Mouse (Mus musculus) MEL (cell line): ENCODE measurements around the gene Vdr. TPM values are rescaled to one million over a fixed set of nuclear protein-coding genes. Genes with fewer than 3 reads are reported as not detected.

Experiments used
- DNase-seq: peaks from one replicate; pipeline ENCODE4 v3.0.0; 2011; ENCODE audit warnings: low read depth, low spot score
- H3K27ac ChIP-seq: 2 replicates; pipeline ENCODE4 v1.5.1; 2012; ENCODE audit warnings: low read depth, mild to moderate bottlenecking, control low read depth, low read length, moderate library complexity; ENCODE audit not compliant: control insufficient read depth
- H3K27me3 ChIP-seq, 2 experiments: fragments of 150-350 bp in 1 of 2; sonication (generic) in 1 of 2; 2 replicates each; pipeline ENCODE4 v1.6.1; 2012; ENCODE audit warnings: low read length in 2 of 2, mild to moderate bottlenecking in 2 of 2, improper control_type of control experiment in 1 of 2, moderate library complexity in 1 of 2; ENCODE audit not compliant: insufficient read depth in 2 of 2, control insufficient read depth in 1 of 2
- H3K36me3 ChIP-seq, 2 experiments: 2 replicates each; pipeline ENCODE4 v1.6.1; 2012 to 2014; ENCODE audit warnings: low read length in 2 of 2, improper control_type of control experiment in 1 of 2, inconsistent platforms in 1 of 2, mild to moderate bottlenecking in 1 of 2; ENCODE audit not compliant: insufficient read depth in 2 of 2, control insufficient read depth in 1 of 2
- H3K4me1 ChIP-seq, 2 experiments: fragments of 150-350 bp in 1 of 2; sonication (generic) in 1 of 2; 2 replicates each; pipeline ENCODE4 v1.6.1; 2012; ENCODE audit warnings: low read length in 2 of 2, improper control_type of control experiment in 1 of 2, mild to moderate bottlenecking in 1 of 2; ENCODE audit not compliant: insufficient read depth in 2 of 2, control insufficient read depth in 1 of 2
- H3K4me3 ChIP-seq, 2 experiments: fragments of 150-350 bp in 1 of 2; sonication (generic) in 1 of 2; 2 replicates each; pipeline ENCODE4 v1.5.1; 2012; ENCODE audit warnings: low read depth in 2 of 2, low read length in 2 of 2, mild to moderate bottlenecking in 2 of 2, moderate library complexity in 2 of 2, control low read depth in 1 of 2, improper control_type of control experiment in 1 of 2; ENCODE audit not compliant: control insufficient read depth in 1 of 2, insufficient read depth in 1 of 2
- H3K79me2 ChIP-seq: 2 replicates; pipeline ENCODE4 v1.6.1; 2012; ENCODE audit warnings: mild to moderate bottlenecking, low read length, moderate library complexity; ENCODE audit not compliant: control insufficient read depth, poor library complexity, insufficient read depth
- H3K9ac ChIP-seq: 2 replicates; pipeline ENCODE4 v1.6.1; 2012; ENCODE audit warnings: low read depth, mild to moderate bottlenecking, control low read depth, low read length, moderate library complexity; ENCODE audit not compliant: control insufficient read depth, poor library complexity, severe bottlenecking
- H3K9me3 ChIP-seq: fragments of 150-350 bp; sonication (generic); replicated peaks from 2 replicates; pipeline ENCODE4 v1.6.1; 2012; ENCODE audit warnings: mild to moderate bottlenecking, low read length, improper control_type of control experiment, moderate library complexity; ENCODE audit not compliant: insufficient read depth
- GATA1 ChIP-seq: IDR thresholded peaks from 2 replicates; pipeline ENCODE4 v1.6.1; 2011; ENCODE audit warnings: low read depth, low read length, improper control_type of control experiment
- JUND ChIP-seq: IDR thresholded peaks from 2 replicates; pipeline ENCODE4 v1.6.1; 2011; ENCODE audit warnings: low read depth, mild to moderate bottlenecking, improper control_type of control experiment, low read length
- MXI1 ChIP-seq: IDR thresholded peaks from 2 replicates; pipeline ENCODE4 v1.6.1; 2011; ENCODE audit warnings: mild to moderate bottlenecking, low read depth, low read length, improper control_type of control experiment
- NELFE ChIP-seq: IDR thresholded peaks from 2 replicates; pipeline ENCODE4 v1.6.1; 2011; ENCODE audit warnings: low read depth, low read length, improper control_type of control experiment
- NRF1 ChIP-seq: IDR thresholded peaks from 2 replicates; pipeline ENCODE4 v1.6.1; 2014; ENCODE audit warnings: low read depth, mild to moderate bottlenecking, inconsistent platforms, low read length, improper control_type of control experiment, moderate library complexity; ENCODE audit not compliant: poor library complexity, insufficient read depth, severe bottlenecking
- POLR2AphosphoS5 ChIP-seq: IDR thresholded peaks from 2 replicates; pipeline ENCODE4 v1.6.1; 2012; ENCODE audit warnings: low read depth, borderline replicate concordance, mild to moderate bottlenecking, inconsistent platforms, low read length, moderate library complexity, mixed read lengths
- SMC3 ChIP-seq: IDR thresholded peaks from 2 replicates; pipeline ENCODE4 v1.6.1; 2011; ENCODE audit warnings: low read depth, low read length, improper control_type of control experiment
- TCF12 ChIP-seq: IDR thresholded peaks from 2 replicates; pipeline ENCODE4 v1.6.1; 2014; ENCODE audit warnings: low read depth, mild to moderate bottlenecking, inconsistent platforms, low read length, improper control_type of control experiment, moderate library complexity
- UBTF ChIP-seq: IDR thresholded peaks from 2 replicates; pipeline ENCODE4 v1.6.1; 2012; ENCODE audit warnings: low read depth, mild to moderate bottlenecking, inconsistent platforms, low read length, improper control_type of control experiment, moderate library complexity, borderline replicate concordance; ENCODE audit not compliant: insufficient read depth
- USF1 ChIP-seq: IDR thresholded peaks from 2 replicates; pipeline ENCODE4 v1.6.1; 2014; ENCODE audit warnings: low read depth, mild to moderate bottlenecking, inconsistent platforms, low read length, improper control_type of control experiment, moderate library complexity
- USF2 ChIP-seq, 2 experiments: IDR thresholded peaks; 2 replicates each; pipeline ENCODE4 v1.6.1; 2011 to 2012; ENCODE audit warnings: improper control_type of control experiment in 2 of 2, low read length in 2 of 2, borderline replicate concordance in 1 of 2, inconsistent platforms in 1 of 2, low read depth in 1 of 2, mild to moderate bottlenecking in 1 of 2; ENCODE audit not compliant: insufficient read depth in 1 of 2
- ZMIZ1 ChIP-seq: IDR thresholded peaks from 2 replicates; pipeline ENCODE4 v1.6.1; 2012; ENCODE audit warnings: low read depth, mild to moderate bottlenecking, inconsistent platforms, low read length, improper control_type of control experiment, moderate library complexity
- ZNF384 ChIP-seq: IDR thresholded peaks from 2 replicates; pipeline ENCODE4 v1.6.1; 2012; ENCODE audit warnings: low read depth, mild to moderate bottlenecking, inconsistent platforms, low read length, improper control_type of control experiment
- polyA plus RNA-seq, 2 experiments: library from polyadenylated mRNA; stranded (reverse) in 1 of 2; unstranded in 1 of 2; fragments of >175 nt in 1 of 2; fragments of >200 nt in 1 of 2; gene quantifications; 2 replicates each; pipeline versions ENCODE4 v1.2.1 to v1.2.4; 2012; ENCODE audit warnings: low replicate concordance in 2 of 2, low read depth in 1 of 2; ENCODE audit not compliant: insufficient read length in 2 of 2, insufficient read depth in 1 of 2, missing spikeins in 1 of 2
- total RNA-seq: library from RNA; depleted of rRNA; stranded (reverse); fragments of 300-350 nt; gene quantifications from 2 replicates; pipeline ENCODE4 v1.2.3, GENCODE M21; 2012

Gene Vdr
- total and polyA plus RNA-seq, 3 experiments, result 0.54 to 1.9 TPM; not detected in 1

DNA sequence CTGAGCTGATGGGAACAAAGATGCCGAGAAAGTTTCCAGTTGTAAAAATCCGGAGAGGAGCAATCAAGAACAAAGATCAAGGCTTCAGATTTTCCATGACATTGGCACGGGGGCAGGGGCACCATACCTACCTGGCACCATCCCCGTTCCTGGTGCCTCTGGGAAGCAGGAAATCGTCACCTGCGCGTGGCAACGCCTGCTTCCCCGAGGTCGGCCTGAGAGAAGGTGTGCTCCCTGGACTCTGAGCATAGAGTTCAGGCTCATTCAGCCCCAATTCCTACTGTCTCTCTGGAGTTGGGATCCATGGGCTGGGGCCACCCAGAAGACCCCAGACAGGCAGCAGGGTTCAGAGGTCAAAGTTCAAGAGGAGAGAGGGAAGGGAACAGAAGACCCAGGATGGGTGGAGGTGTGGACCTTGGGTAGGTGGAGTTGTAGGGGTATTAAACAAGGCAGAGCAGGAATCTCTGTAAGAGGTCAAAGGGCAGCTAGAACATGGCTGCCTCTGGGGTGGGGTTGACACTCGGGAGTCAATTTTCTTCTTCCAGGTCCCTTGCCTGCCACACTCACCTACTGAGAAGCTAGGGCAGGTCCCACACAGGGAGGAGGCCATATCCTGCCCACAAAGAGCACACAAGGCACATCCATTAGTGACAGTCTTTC lies 35.4 kb upstream of the Vdr start:
- Histone ChIP-seq H3K4me1 (peaks cover 0 to 9% of the 10 kb centered on the region in 2 experiments; a peak in 2 of 4 replicates), H3K27me3 (no peaks in the 10 kb centered on the region), H3K9me3 (no peaks in the 10 kb centered on the region), H3K27ac (no peak overlapping the region), H3K79me2 (no peaks in the 10 kb centered on the region), H3K36me3 (no peaks in the 10 kb centered on the region), H3K4me3 (no peak overlapping the region), H3K9ac (no peak overlapping the region)
- no peak for DNase-seq
- TF ChIP-seq JUND (no peak), POLR2AphosphoS5 (no peak), SMC3 (no peak), ZNF384 (no peak), NRF1 (no peak), NELFE (no peak), ZMIZ1 (no peak), TCF12 (no peak), USF2 (IDR thresholded peaks at IDR 0.05; ENCODE audit: borderline replicate concordance in 1 of 2, insufficient read depth in 1 of 2, low read depth in 1 of 2, low read length in 2 of 2) (no peak), GATA1 (no peak), USF1 (no peak)

DNA sequence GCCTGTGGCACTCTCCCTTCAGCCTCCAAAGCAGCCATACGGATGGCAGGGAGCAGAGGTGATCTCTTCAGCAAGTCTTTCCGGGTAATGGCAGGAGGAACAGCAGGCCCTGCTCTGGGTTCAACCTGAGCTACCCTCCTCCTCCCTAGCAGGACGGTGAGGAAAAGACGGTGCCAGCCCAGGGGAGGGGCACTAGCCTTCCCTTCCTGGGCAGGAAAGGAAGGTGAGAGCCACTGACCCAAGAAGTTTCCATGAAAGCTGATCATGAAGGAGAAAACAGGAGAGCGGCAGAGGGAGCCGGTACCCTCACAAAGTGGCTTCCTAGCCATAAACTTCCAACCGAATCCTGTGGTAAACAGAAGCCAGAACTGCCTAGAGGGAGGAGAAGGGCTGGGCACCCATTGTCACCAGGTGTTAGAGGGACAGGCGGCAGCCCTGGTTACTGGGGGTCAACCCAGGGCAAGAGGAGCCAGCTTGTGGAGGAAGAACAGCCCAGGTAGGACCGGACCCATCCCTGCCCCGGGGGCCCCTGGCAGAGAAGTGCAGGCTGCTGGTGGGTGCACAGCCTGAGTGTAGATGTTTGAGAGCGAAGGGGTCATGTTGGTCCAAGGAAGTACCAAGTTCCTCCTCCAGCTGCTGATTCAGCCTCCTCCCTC lies 34.6 kb upstream of the Vdr start:
- Histone ChIP-seq H3K9ac (no peak overlapping the region), H3K4me3 (no peak overlapping the region), H3K27me3 (no peaks in the 10 kb centered on the region; a peak in 1 of 4 replicates), H3K36me3 (no peaks in the 10 kb centered on the region), H3K79me2 (no peaks in the 10 kb centered on the region), H3K9me3 (no peaks in the 10 kb centered on the region), H3K4me1 (peaks cover 0 to 9% of the 10 kb centered on the region in 2 experiments; a peak in 2 of 4 replicates), H3K27ac (no peak overlapping the region)
- DNase-seq, result no peak
- TF ChIP-seq UBTF (no peak), ZNF384 (no peak), JUND (no peak), MXI1 (no peak)
